Mouse (Mus musculus) activated CD4-positive, CD25-positive, alpha-beta regulatory T cell (primary cell): ENCODE data around the gene Mcm5. TPM values are rescaled to one million over a fixed set of nuclear protein-coding genes. Genes with fewer than 3 reads are reported as not detected.

ENCODE experiments used
- polyA plus RNA-seq, 2 experiments: library from polyadenylated mRNA; unstranded; fragments of 100-300 nt; shearing (Covaris generic); gene quantifications; one replicate each; pipeline ENCODE4 v1.2.1; 2017

Gene Mcm5
- polyA plus RNA-seq, result 10 to 100 TPM; 54.0 to 86.9 TPM

DNA sequence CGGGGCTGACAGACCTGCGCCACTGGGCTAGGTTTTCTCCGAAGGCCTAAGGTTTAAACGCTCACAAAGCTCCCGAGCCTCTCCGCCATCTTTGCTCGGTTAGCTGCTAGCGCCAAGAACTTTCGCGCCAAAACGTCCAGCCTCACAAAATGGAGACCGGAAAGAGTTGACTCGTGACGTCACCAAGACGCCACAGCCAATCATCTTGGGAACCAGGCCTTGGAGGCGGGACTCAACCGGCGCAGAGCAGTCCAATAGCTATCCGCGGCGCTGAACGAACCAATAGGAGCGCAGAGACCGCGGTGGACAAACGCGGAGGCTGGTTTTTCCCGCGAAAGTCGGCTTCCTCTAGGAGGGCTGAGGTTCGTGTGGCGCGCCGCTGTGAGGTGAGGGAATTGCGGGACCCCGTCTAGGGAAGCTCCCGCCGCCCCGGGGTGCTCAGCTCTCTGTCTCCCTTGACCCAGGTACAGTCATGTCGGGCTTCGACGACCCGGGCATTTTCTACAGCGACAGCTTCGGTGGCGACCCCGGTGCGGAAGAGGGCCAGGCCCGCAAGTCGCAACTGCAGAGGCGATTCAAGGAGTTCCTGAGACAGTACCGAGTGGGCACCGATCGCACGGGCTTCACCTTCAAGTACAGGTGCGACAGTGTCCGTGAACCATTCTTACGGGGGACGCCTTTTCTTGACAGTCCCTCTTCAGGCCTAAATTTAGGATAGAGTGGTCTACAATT, at the start of gene Mcm5:
Gene Mcm5 (plus strand): TSS at position 334 of the 732 bp plus-strand sequence.

DNA sequence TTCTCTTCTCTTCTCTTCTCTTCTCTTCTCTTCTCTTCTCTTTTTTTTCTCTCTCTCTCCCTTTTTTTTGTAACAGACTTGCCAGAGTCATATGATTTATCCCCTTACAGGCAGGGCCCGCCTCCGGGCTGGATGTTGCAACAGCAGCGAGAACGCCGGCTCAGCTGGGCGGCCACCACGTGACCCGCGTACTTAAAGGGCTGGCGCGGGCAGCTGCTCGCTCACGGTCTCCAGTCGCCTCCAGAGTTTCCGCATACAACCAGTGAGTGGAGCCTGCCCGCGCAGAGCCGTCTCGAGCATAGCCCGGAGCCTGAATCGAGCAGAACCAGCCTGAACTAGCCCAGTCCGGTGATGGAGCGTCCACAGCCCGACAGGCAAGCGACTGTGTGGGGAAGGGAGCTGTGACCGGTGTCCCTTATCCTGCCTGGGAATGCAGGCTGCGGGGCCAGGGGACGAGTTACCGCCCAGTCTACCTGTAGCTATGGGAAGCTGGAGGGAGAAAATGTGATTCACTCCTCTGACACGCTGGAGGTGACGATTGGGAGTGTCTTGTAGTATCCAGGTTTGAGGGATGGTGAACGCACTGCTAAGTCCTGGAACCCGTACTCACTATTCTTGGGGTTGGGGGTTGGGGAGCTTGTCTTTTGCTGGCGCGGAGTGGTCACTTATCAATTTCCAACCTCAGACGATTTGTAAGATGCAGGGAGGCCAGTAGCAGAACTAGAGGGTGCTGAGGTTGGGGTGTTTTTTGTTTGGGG, 15.8 kb upstream of the Mcm5 start, which contains the start of gene Hmox1:
Gene Hmox1 (plus strand): TSS at position 223 of the 758 bp plus-strand sequence.

Other genes with a start within 250 kb of the Mcm5 start
- gene Isx, start 236.4 kb upstream of the Mcm5 start, polyA plus RNA-seq, result not detected
- 10 to 100 TPM; 12.4 to 18.9 TPM for gene Hmgxb4, start 116.2 kb upstream of the Mcm5 start, polyA plus RNA-seq
- gene Tom1, start 75.9 kb upstream of the Mcm5 start, polyA plus RNA-seq, result 10 to 100 TPM; 18.2 to 20.9 TPM
- gene Hmox1, start 15.9 kb upstream of the Mcm5 start, polyA plus RNA-seq, result 10 to 100 TPM; 12.7 to 15.8 TPM
- gene Rasd2, start 104.4 kb downstream of the Mcm5 start, polyA plus RNA-seq, result 1 to 10 TPM in 1 of 2 experiments, under 1 TPM in 1; 0.10 to 1.6 TPM